Mouse (Mus musculus): ENCODE data around the gene Chmp3.

The Chmp3 gene

DNA sequence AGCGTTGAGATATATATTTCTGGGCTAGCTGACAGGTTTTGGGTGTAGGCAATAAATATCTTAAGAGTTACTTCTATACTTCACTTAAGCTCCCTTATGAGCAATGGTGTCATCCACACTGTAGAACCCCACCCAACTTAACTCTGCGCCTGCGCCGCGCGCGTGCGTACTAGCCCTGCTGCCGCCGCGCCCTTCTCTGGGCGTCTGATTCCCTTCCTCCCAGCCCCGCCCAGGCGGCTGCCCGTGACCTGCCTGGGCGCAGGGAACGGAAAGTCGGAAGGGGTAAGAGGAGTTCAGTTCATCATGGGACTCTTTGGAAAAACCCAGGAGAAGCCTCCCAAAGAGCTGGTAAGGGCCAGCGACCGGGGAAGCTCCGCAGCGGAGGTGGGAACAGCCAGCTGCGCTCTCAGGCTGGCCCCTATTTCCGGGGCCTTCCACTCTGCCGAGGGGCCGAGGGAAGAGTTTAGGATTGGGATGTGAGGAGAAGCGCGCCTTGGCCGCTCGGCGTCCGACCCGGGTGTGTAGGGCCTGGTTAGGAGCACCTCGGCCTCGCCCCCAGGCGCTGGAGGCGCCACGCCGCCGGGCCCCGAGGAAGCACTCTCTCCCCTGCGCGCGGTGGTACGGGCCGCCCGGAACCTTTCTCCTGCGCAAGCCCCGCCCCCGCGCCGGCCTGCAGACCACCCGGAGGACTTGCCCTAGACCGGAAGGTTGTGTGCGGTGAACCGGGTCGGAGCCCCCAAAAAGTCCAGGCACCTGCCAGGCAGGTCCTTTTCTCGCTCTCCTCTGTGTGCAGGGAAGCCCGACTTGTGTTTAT is at the start of gene Chmp3:
Gene Chmp3, plus strand, starts transcription at position 112 of the 814 bp plus-strand sequence.
- peak; percentile 96 to 97 for DNase-seq

DNA sequence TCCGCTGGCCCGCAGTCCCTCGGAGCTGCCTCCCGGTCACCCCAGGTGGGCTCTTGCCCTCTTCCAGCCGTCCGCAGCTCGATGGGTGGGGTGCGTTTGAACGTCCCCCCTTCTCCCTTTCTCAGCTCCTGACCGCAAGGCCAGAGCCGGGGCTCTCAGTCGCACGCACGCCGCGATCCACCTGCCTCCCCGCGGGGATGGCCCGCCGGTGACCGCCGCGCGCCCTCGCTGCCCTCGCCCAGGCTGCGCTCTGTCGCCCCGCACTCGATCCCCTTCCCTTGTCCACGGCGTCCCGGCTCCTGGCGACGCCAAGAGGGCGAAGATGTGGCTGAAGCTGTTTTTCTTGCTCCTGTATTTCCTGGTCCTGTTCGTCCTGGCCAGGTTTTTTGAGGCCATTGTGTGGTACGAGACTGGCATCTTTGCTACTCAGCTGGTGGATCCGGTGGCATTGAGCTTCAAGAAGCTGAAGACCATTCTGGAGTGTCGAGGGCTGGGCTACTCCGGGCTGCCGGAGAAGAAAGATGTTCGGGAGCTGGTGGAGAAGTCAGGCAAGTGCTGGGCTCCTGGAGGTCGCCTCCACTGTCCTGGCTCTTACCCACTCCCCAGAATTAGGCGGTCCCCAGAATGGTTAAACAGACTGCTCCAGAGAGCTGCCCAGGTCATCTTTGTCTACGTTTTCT is 49.1 kb upstream of the Chmp3 start:
- DNase-seq = peak; percentile 66 to 79

DNA sequence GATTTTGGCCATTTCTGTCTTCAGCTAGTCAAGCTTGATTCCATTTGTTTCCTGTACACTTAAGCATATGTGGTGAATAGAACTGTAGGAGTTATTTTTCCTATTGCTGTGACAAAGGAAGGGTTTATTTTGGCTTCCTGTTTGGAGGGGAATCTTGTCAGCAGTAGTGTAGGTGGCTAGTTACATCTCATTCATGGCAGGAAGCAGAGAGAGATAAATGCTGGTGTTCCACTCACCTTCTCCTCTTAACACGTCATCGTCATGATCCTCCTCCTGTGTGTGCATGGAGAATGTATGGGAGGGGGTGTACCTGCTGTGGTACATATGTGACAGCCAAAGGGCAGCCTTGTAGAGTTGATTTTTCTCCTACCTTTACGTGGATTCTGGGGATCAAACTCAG is 43.0 kb upstream of the Chmp3 start:
- no peak for DNase-seq

DNA sequence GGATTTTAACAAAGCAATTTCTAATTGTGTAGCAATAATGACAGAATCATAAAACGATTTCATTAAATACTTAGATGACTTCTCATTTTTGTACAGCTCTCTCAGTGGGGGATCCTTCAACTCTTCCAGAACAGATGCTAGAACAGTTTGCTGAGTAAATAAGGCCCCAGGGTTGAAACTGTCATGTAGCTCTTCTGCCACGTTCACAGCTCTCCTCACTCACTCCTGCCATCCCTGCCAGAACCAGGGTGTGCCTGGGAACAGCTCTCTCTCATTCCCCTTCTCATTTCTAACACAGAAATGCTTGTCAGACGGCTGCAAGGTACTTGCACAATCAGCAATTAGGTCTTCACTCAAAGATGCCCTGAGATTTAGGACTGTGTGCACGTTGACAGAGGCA is 40.6 kb upstream of the Chmp3 start:
- no peak for DNase-seq

DNA sequence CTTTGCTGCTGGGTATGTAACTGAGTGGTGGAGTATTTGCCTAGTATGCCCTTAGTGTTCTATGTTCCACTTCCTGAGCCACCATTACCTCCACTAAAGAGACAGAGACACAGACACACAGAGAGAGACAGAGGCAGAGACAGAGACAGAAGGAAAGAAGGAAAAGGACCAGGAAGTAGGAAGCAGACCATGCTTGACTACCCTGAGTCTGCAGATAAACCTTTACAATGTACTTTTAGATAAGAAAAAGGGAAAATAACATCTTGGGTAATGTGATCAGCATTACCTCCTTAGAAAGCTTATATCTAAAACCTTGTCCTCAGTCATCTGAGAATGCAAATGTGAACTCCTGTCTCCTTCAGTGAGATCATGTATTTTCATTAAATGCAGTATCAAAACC is 39.9 kb upstream of the Chmp3 start:
- no peak for DNase-seq

DNA sequence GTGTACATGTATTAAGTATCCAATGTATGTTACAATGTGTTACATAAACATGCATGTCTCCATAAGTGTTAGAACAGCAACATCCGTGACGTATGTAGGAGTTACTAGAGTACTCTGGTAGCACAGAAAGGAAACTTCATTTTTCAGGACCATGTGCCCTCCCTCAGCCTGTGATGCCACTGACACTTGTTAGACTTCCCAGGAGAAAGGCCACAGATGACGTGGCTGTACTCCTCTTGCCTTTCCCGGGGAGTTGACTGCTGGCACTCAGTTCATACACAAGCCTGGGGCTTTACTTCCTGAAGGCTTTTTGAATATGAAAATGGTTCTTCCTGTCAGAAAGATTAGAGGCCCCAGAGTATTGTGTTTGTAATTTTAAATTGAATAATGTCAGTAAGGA is 39.5 kb upstream of the Chmp3 start:
- DNase-seq = no peak

DNA sequence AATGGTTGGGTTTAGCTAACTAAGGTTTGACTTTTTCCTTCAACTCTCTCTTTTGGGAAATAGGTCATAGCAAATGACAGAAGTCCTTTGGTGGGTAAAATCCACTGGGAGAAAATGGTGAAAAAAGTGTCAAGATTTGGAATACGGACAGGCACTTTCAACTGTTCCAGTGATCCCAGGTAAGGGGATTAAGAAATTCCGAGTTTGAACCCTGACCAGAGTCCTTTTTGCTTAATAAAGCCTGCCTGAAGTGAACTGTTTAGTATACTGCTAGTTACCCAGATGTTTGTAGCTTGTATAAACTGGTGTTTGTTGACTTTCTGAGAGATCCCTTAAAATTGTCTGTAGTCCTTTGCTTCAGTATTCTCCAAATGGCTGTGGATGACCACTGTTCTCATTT is 37.9 kb upstream of the Chmp3 start:
- DNase-seq = no peak

DNA sequence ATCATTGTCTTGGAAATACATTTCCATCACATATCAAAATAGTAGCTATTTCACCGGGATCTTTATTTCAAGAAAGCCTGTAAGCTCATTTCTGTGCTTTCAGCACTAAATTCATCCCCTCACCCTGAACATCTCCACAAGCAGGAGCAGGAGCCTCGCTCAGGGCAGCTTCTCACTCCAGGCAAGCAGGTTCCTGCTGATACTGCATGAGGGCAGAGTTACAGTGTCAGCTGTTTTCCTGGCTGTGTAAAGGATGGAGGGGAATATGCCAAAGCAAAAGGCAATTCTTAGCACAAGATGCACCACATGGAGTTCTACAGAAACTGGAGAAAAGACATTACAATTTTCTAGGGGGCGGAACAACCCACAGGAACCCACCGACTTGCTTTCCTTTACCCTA is 24.1 kb upstream of the Chmp3 start:
- DNase-seq = no peak

DNA sequence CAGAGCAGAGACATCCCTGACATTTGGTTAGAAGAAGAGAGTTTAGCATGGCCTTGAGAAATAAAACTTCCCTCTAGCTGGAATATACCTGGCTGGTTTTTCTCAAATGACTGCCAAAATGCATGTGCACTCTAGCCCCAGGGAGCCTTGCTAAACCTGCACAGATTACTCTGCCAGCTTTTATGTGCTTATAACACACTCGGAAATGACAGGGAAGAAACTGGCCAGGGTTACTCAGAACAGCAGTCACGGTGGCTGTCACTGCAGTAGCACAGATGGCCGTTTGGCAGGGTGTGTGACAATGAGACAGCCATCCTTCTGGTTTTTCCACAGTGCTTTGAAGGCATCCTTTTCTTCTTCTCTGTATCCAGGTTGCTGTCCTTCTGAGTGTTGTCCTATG is 18.0 kb upstream of the Chmp3 start:
- no peak for DNase-seq

DNA sequence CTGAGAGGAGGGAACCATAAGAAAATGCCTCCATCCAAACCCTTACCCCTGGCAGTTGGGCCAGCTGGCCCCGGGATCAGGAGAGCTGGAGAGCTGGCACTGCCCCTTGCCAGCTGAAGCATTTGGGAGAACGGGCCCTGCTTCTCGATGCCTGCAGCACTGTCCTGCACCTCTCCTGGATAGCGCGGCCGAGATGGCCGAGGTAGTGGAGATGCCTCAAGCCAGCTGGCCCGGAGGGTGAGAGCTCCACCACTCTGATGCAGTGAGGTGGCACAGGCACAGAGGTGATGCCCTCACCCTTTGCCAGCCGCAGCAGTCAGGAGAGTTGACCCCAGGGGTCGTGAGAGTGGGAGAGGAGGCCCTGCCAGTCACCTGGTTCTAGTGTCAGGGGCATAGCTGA is 16.5 kb upstream of the Chmp3 start:
- no peak for DNase-seq

DNA sequence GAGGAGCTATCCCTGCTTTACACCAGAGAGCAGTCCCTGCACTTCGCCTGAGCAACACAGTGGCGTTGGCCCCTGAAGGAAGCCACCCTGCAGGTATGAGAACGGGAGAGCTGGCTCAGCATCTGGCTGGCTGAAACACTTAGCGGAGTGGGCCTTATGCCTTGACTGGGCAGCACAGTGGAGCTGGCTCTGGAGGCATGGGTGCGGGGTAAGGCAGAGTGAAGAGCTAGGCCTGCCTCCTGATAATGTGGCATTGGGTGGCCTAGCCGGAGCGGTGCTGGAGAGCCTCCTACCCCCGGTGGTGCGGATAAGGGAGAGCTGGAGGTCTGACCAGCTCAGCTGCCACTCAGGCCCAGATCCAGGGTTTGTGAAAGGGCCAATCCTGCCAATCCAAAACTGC is 15.8 kb upstream of the Chmp3 start:
- DNase-seq = no peak

DNA sequence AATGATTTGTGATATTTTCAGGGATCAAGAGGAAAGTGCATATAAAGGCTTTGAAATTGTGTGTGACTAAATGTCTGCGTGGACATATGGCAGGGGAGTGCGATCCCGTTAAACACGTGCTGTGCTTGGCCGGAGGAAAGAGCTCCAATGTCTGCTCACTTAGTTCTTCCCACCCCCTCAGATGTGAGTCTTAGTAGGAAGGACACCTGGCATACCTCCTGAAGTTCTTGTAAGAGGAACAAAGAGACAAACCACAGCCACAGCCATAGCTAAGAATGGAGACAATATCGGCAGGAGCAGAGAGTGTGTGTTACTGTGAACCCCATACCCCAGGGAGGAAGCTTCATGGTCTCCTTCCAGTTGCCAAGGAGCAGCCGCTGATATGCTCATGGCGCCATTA is 13.4 kb upstream of the Chmp3 start:
- no peak for DNase-seq

DNA sequence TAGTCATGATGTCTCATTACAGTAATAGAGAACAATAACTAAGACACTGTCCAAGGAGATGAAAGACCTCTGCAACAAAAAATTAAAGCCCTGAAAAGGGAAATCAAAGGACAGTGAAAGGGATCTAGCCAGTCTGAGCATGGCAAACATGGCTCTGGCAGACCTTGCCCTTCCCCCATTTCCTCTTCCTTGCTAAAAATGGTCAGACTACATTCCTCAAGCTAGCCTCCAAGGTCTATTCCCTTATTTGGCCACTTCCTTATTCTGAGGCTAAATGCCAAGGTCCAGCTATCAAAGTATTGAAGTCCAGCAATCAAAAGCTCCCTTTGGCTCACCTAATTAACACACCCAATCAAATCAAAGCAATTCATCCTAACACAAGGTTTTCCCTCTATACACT is 6.3 kb upstream of the Chmp3 start:
- no peak for DNase-seq

DNA sequence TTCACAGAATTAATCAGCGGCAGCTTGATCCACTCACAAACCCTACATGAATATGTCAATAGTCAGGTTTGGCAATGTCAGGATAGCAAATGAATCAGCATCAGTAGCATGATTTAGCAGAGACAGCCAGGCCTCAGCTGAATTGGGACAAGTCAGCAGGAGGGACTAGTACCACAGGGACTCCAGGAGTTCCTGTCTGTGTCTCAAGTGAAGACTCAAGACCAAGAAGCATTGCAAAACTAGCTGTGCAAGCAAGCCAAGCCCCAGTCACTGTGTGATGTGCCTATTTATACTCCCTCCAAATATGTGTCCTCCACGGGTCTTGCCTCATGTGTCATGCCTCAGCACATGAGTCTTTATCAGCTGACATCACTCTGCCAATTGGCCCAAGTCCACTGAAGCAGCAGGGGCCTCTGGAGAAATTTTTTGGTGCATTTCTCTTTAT is 11.9 kb downstream of the Chmp3 start:
- peak; percentile 20 to 27 for DNase-seq

DNA sequence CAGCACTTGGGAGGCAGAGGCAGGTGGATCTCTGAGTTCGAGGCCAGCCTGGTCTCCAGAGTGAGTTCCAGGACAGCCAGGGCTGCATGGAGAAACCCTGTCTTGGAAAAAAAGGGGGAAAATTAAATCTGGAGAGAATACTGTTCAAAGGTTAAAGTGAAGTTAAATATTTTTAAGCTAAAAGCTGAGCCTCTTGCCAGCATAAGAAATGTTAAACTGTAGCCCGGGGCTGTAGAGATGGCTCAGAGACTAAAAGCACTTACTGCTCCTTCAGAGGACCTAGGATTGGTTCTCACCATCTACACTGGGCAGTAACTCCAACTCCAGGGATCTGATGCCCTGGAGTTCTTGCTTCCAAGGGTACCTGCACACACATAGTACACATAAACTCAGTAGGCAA is 13.2 kb downstream of the Chmp3 start:
- no peak for DNase-seq

DNA sequence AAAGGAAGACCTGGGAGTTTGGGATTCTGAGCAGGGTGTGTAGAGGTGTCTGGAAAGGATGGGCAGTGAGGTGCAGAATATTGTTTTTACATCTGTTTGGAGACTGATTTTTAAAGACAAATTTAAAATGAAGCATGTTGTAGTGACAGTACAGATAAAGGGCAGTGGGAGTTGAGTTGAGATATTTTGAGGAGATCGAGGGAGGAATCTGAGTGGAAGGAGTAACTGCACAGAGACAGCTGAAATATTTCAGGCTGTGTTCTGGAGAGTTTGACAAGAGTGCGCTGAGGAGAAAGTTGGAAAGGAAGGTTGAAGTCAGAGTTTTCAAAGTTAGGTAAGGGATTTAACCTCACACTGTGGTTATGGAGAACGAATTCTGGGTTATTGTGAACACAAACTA is 25.0 kb downstream of the Chmp3 start:
- no peak for DNase-seq

DNA sequence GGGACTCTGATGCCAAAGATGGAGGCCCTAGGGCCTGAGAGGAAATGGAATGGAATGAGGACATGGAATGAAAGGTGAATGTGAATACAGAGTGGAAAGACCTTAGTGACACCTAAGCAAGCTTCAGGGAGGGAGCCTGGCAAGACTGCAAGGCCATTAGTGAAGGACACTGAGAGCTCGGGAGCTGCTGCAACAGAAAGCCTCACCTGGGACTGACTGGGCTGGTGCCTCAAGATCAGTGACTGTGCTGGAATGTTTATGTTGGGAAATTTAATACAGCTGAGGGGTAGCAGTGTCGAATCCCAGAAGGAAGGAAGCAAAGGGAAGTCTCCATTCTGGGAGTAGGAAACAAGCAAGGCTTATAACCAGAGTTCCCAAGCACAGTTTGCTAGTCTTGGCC is 25.4 kb downstream of the Chmp3 start:
- DNase-seq = no peak

DNA sequence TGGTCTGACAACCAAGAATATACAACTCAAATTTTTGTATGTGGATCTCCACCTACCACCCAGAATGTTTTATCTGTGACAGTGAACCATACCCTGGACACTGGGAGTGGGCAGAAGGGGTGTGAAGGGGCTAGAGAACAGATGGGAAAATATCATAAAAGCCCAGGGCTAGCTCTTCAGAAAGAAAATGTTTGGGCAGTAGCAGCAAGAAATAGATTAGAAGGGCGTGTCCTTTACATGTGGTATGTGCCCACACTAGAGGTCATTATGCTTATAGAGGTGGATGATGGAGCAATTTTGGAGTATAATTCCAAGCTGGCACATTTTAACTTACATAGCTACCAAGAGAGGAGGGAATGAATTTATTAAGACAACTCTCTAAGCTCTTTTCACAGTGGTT is 31.8 kb downstream of the Chmp3 start:
- no peak for DNase-seq

DNA sequence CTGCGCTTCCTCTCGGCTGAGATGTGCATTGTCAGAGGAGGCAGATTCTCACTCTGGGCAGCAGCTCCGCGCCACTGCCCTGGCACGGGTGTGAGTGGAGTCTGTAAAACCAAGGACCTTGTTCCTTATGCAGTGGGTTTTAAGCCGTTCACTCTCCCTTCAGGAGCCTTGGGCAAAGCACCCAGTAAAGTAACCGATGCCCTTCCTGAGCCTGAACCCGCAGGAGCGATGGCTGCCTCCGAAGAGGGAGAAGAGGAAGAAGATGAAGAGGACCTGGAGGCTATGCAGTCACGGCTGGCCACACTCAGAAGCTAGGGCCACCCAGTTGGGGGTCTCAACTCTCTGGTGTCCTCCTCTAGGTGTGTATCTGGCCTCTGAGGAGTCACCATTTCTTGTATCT is 35.9 kb downstream of the Chmp3 start:
- DNase-seq = no peak

DNA sequence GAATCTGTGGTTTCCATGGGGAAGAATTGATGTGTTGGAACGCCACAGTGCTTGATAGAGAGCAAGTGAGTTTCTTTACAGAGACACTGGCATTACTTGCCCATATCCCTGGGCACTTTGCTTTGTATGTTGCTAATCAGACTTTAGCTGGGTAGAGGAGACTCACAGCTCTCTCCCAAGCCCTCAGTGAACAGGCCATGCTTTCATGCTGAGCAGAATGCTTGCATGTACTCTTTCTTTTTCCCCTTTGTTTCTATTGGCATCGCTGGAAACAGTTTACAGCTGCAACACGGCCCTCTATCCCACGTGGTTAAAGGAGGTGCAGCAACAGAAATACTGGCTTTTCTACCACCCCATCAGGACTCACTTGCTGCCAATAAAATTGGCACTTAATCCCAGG is 39.6 kb downstream of the Chmp3 start:
- no peak for DNase-seq

DNA sequence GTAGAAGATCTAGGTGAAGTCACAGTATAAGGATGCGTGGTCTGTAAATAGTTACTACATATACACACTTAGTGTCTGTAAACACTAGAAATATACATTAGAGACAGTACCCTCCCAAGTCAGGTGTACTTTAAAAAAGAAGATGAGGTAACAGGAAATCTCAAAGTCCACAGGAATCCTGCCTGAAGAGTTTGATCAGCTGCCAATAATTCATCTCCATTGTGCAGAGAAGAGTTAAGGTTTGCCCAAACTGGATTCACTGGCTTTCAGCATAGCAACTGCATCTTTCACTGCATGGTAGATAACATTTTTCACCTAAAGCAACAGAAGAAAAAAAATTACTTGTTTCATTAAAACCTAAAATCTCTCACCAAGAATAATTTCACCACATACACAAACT is 45.8 kb downstream of the Chmp3 start:
- DNase-seq = no peak

DNA sequence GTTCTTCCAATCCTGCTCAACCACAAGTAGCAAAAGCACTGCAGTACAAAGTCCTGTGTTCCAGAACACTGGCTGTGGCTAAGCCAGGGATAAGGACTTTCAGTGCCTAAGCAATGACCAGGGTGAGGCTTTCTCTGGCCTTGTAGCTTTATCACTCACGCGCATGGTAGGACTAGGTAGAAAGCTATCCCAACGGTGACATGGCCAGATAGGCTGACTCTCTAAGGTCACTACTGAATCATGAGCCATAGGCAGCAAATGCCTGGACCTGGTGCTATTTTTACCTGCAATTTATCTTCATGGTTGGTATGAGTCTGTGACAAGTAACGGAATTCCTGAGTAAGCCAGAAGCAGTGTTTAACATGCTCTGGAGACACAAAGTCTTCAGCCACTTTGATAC is 46.6 kb downstream of the Chmp3 start:
- DNase-seq = no peak

DNA sequence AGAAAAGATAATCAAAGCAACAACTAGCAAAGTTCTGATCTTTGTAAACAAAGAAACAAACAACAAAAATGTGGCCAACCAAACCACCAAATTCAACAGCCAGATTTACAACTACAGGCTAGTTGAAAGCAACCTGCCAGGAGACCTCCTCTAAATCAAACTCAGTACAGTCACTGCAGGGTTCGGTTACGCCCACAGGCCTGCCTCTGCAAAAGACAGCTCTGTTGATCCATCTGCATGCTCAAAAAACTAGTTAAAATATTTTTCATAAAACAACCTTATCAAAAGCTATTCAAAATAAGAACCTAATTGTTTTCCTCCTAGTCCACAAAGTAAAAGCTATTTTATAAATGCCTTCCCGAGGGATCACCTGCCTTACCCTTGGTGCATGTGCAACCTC is 64.2 kb downstream of the Chmp3 start:
- DNase-seq = no peak

DNA sequence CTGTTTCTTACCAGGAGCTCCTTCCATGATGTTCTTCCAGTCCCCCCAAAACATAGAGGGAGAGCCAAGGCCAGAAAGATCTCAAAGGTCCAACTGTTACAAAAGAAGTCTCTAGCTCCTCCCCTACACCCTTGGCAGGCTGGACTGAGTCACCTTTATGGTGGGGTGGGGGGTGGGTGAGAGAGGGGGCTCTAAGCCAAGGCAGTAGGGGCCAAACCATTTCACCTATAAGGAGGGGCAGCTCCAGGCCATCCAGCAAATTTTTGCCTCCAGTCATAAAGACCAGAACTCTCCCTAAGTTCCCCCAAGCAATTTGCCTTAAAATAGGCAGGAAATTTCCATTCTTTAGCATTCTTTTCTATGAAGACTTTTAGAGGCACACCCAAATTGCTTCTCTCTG is 65.4 kb downstream of the Chmp3 start:
- no peak for DNase-seq

DNA sequence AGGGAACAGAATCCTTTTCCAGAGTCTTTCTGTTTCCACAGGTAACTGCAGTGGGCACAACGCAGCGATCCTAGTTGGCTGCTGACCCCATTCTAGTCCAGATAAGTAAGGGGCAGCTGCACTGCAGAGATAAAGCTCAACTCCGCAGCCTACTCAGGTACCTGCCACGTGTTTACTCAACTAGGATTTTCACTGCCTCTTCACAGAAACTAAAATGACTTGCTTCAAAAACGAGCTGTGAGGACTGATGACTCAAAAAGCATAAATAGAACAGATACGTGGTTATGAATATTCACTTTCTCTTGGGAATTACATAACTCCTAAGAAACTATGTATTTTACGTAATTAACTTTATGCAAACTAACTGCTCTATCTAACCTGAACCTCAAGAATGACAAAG is 66.4 kb downstream of the Chmp3 start:
- DNase-seq = no peak
